Mouse (Mus musculus): ENCODE results near the gene Bag6. TPM values are rescaled to one million over a fixed set of nuclear protein-coding genes. Genes with fewer than 3 reads are reported as not detected.

The Bag6 gene
- total and polyA plus RNA-seq, 2 experiments from 2014 or later: 68.9 to 339 TPM

DNA sequence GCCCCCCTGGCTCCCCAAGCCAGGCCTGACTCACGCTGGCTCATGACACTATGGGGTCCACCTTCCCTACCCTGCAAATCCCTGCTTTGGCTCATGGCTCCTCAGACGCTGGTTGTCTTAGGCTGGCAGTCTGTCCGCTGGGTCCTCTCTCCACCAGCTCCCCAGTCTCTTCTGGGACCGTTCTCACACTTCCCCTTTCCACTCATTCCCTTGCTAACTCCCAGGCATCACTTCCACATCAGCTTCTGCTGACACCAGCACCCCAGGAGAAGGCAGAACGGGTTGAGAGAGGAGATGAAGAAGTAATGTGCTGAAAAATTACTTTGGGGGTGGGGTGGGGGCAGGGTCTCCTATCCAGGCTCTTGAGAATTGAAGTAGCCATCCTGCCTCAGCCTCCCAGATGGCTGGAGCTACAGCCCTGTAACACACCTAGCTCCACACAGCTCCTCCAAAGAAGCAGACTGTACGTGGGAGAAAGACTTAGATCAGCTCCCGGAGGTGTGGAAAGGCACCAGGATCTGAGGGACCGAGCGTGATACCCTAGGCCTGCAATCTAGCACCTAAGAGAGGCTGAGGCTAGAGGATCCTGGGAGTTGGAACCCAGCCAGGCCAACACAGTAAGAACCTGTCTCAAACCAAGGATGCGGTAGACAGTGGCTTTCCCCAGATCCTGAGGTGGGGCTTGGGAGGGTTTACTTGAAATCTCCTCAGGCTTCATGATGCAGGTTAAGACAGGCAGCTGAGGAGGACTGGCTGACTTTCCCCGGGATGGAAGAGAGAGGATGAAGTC, 37.7 kb downstream of the Bag6 start:
- no peak overlapping the region for H3K9ac ChIP-seq (replicated peaks; ENCODE audit: low read length, poor library complexity, severe bottlenecking)
- TF ChIP-seq CTCF (IDR thresholded peaks at IDR 0.05): no peak
- DNase-seq (ENCODE audit: low spot score) (no peak), ATAC-seq (ENCODE audit: low FRiP score) (no peak)
- no peaks in the 10 kb centered on the region for H3K9me3 ChIP-seq (ENCODE audit: low read length)
- 73% methylated on average over 11 of the region's 11 CpGs for WGBS
- H3K27me3 ChIP-seq (ENCODE audit: insufficient read depth, low read length): no peaks in the 10 kb centered on the region
- H3K4me2 ChIP-seq (ENCODE audit: low read depth, low read length, poor library complexity, severe bottlenecking): no peak overlapping the region
- no peak overlapping the region for H3K4me3 ChIP-seq (ENCODE audit: low read depth, low read length)
- no peaks in the 10 kb centered on the region for H3K4me1 ChIP-seq (ENCODE audit: insufficient read depth, low read length)
- no peaks in the 10 kb centered on the region for H3K36me3 ChIP-seq (ENCODE audit: insufficient read depth, low read length)
- no peak overlapping the region for H3K27ac ChIP-seq (ENCODE audit: low read depth, low read length)

DNA sequence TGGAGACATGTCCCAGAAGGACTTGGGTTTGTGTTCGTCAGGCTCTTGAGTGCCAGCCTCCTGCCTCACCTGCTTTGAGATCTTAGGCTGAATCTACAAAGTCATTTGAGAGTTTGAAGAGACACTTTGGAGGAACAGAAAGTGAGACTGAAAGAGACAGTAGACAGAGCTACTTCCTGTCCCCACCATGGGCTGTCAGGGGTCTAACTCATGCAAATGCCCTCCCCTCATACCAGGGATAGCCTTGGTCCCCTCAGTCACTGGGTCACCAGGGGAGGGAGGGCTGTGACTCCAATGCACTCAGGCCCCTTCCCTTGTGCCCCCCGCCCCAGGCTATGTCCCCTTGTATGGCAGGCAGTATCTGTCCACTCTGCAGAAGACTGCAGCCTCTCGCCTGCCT, 38.4 kb downstream of the Bag6 start:
- Histone ChIP-seq H3K36me3 (ENCODE audit: insufficient read depth, low read length) (no peaks in the 10 kb centered on the region), H3K4me1 (ENCODE audit: insufficient read depth, low read length) (no peaks in the 10 kb centered on the region), H3K4me2 (ENCODE audit: low read depth, low read length, poor library complexity, severe bottlenecking) (no peak overlapping the region), H3K27me3 (ENCODE audit: insufficient read depth, low read length) (no peaks in the 10 kb centered on the region), H3K9ac (replicated peaks; ENCODE audit: low read length, poor library complexity, severe bottlenecking) (no peak overlapping the region), H3K9me3 (ENCODE audit: low read length) (no peaks in the 10 kb centered on the region), H3K4me3 (ENCODE audit: low read depth, low read length) (no peak overlapping the region), H3K27ac (ENCODE audit: low read depth, low read length) (no peak overlapping the region)
- 73% methylated on average over 3 of the region's 3 CpGs for WGBS
- ATAC-seq (ENCODE audit: low FRiP score): no peak
- DNase-seq (ENCODE audit: low spot score): no peak
- TF ChIP-seq CTCF (IDR thresholded peaks at IDR 0.05): no peak

DNA sequence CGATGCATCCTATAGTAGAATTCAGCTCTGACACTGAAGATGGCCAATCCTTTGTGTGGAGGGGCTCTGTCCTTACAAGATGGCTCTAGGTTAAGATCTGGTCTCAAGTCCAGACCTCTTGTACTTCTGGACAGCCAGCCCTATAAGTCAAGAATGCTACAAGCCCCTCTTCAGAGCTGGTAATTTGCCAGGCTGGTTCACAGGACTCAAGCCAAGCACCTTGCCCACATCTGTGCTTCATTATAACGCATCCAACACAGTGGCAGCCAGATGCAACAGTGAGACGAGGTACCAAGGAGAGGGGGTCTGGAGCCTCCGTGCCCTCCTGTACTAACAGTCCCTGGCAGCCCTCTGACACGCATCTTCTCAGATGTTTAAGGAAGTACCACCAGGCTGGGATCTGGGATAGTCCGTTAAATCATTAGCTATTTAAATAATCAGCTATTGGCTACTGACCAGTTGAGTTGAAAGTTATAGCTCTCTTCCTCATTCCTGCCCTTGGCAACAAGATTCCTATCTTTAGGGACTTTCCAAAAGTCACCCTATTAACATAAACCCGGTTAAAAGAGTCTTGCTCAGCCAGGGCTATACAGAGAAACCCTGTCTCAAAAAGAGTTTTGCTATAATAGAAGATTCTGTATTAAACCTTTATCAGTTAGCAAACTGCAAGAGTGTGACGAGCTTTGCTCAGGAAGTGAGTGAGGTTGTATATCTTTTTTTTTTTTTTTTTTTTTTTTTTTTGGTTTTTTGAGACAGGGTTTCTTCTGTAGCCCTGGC, 39.4 kb downstream of the Bag6 start:
- H3K4me2 ChIP-seq (ENCODE audit: low read depth, low read length, poor library complexity, severe bottlenecking): no peak overlapping the region
- H3K36me3 ChIP-seq (ENCODE audit: insufficient read depth, low read length): no peaks in the 10 kb centered on the region
- H3K27me3 ChIP-seq (ENCODE audit: insufficient read depth, low read length): no peaks in the 10 kb centered on the region
- WGBS: 69% methylated on average over 8 of the region's 8 CpGs
- no peak overlapping the region for H3K9ac ChIP-seq (replicated peaks; ENCODE audit: low read length, poor library complexity, severe bottlenecking)
- DNase-seq (ENCODE audit: low spot score): no peak
- no peak for ATAC-seq (ENCODE audit: low FRiP score)
- H3K9me3 ChIP-seq (ENCODE audit: low read length): no peaks in the 10 kb centered on the region
- H3K4me3 ChIP-seq (ENCODE audit: low read depth, low read length): no peak overlapping the region
- H3K4me1 ChIP-seq (ENCODE audit: insufficient read depth, low read length): no peaks in the 10 kb centered on the region
- no peak for TF ChIP-seq CTCF (IDR thresholded peaks at IDR 0.05)
- no peak overlapping the region for H3K27ac ChIP-seq (ENCODE audit: low read depth, low read length)

DNA sequence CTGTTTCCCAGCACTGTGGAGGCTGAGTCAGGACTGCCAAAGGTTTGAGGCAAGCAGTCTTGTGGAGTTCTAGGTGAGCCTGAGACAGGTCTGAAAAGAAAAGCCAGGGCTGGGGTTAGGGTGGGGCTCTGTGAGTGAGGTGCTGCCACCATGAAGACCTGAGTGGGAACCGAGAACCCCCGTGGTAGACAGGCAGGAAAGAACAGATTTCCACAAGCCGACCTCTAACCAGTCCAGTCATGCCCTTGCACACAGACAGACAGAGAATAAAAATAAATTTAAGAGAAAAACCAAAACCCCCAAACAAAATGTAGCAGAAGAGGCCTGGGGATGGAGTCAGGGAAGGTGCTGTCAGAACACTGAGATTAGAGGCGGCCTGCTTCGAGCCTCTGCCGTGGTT, 40.4 kb downstream of the Bag6 start:
- H3K9me3 ChIP-seq (ENCODE audit: low read length): no peaks in the 10 kb centered on the region
- no peak for TF ChIP-seq CTCF (IDR thresholded peaks at IDR 0.05)
- no peaks in the 10 kb centered on the region for H3K4me1 ChIP-seq (ENCODE audit: insufficient read depth, low read length)
- ATAC-seq (ENCODE audit: low FRiP score): no peak
- H3K4me2 ChIP-seq (ENCODE audit: low read depth, low read length, poor library complexity, severe bottlenecking): no peak overlapping the region
- H3K4me3 ChIP-seq (ENCODE audit: low read depth, low read length): no peak overlapping the region
- H3K9ac ChIP-seq (replicated peaks; ENCODE audit: low read length, poor library complexity, severe bottlenecking): no peak overlapping the region
- H3K27me3 ChIP-seq (ENCODE audit: insufficient read depth, low read length): no peaks in the 10 kb centered on the region
- WGBS: 59% methylated on average over 6 of the region's 6 CpGs
- H3K27ac ChIP-seq (ENCODE audit: low read depth, low read length): no peak overlapping the region
- no peak for DNase-seq (ENCODE audit: low spot score)
- no peaks in the 10 kb centered on the region for H3K36me3 ChIP-seq (ENCODE audit: insufficient read depth, low read length)

DNA sequence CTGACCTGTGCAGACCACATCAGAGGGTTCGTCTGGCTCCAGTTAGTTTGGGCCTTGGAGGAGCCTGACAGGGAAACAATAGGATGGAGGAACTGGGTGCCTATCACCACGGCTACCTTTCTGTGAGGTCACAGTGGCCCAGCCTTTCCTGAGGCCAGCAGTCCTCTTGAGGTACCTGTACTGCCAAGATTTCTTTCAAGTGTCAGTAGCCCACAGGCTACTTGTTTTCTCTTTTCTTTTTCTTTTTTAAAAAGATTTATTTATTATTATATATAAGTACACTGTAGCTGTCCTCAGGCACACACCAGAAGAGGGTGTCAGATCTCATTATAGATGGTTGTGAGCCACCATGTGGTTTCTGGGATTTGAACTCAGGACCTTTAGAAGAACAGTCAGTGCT, 41.0 kb downstream of the Bag6 start, which contains the start of gene Aif1:
Gene Aif1 (minus strand): TSS at position 101 of the 400 bp plus-strand sequence.
- WGBS: 39% methylated on average over 2 of the region's 2 CpGs
- no peak for ATAC-seq (ENCODE audit: low FRiP score)
- H3K4me1 ChIP-seq (ENCODE audit: insufficient read depth, low read length): no peaks in the 10 kb centered on the region
- H3K9me3 ChIP-seq (ENCODE audit: low read length): no peaks in the 10 kb centered on the region
- H3K4me2 ChIP-seq (ENCODE audit: low read depth, low read length, poor library complexity, severe bottlenecking): no peak within 1 kb of the TSS
- H3K27me3 ChIP-seq (ENCODE audit: insufficient read depth, low read length): no peaks in the 10 kb centered on the region
- no peaks in the 10 kb centered on the region for H3K36me3 ChIP-seq (ENCODE audit: insufficient read depth, low read length)
- no peak within 1 kb of the TSS for H3K27ac ChIP-seq (ENCODE audit: low read depth, low read length)
- no peak for TF ChIP-seq CTCF (IDR thresholded peaks at IDR 0.05)
- DNase-seq (ENCODE audit: low spot score): no peak
- no peak within 1 kb of the TSS for H3K9ac ChIP-seq (replicated peaks; ENCODE audit: low read length, poor library complexity, severe bottlenecking)
- H3K4me3 ChIP-seq (ENCODE audit: low read depth, low read length): no peak within 1 kb of the TSS

DNA sequence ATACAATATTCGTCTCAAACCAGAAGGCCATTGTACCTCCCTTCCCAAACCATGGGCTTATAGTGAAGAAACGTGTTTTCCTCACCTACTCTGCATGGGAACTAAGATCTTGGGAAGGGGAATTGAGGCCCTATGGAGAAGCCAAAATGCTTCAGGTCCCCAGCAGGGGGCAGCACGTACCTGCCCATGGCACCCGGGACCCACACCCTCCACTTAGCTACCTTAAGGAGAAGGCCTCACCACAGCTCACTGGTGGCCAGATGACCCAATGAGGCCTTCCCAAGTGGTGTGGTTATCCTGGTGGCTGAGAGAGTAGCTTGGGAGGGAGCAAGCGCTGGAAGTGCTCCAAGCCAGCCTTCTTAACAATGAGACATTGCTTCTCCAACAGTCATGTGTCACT, 43.5 kb downstream of the Bag6 start:
- DNase-seq (ENCODE audit: low spot score): peak; percentile 55
- peak; percentile 75 for TF ChIP-seq CTCF (IDR thresholded peaks at IDR 0.05)
- Histone ChIP-seq H3K4me2 (ENCODE audit: low read depth, low read length, poor library complexity, severe bottlenecking) (no peak overlapping the region), H3K9ac (replicated peaks; ENCODE audit: low read length, poor library complexity, severe bottlenecking) (no peak overlapping the region), H3K9me3 (ENCODE audit: low read length) (no peaks in the 10 kb centered on the region), H3K27ac (ENCODE audit: low read depth, low read length) (no peak overlapping the region), H3K4me3 (ENCODE audit: low read depth, low read length) (no peak overlapping the region), H3K27me3 (ENCODE audit: insufficient read depth, low read length) (no peaks in the 10 kb centered on the region), H3K4me1 (ENCODE audit: insufficient read depth, low read length) (no peaks in the 10 kb centered on the region), H3K36me3 (ENCODE audit: insufficient read depth, low read length) (no peaks in the 10 kb centered on the region)
- no peak for ATAC-seq (ENCODE audit: low FRiP score)
- WGBS: 14% methylated on average over 5 of the region's 5 CpGs

Data from midbrain, postnatal 0 days (tissue).